Mouse (Mus musculus): ENCODE results near the gene Cbfb.
A peak's percentile ranks its signal among the peaks of the same experiment; 100 is the strongest.
"Not testable (repeated sequence)": the region's sequence is repeated elsewhere in the genome, so short reads cannot be mapped to it uniquely, and the experiment has no call there.

Gene Cbfb

GRCm38 (mm10) chr8:105170381-105171115 lies at the start of gene Cbfb:
Gene Cbfb, plus strand, starts transcription at chr8:105170674.
- DNase-seq = peak; percentile 91

- no peak for DNase-seq
Observed at GRCm38 (mm10) chr8:105129864-105130263, 40.6 kb upstream of the Cbfb start.

GRCm38 (mm10) chr8:105131509-105131908 lies 39.0 kb upstream of the Cbfb start, which contains the start of gene Ces4a:
Gene Ces4a, plus strand, starts transcription at chr8:105131800.
- DNase-seq = no peak

DNA sequence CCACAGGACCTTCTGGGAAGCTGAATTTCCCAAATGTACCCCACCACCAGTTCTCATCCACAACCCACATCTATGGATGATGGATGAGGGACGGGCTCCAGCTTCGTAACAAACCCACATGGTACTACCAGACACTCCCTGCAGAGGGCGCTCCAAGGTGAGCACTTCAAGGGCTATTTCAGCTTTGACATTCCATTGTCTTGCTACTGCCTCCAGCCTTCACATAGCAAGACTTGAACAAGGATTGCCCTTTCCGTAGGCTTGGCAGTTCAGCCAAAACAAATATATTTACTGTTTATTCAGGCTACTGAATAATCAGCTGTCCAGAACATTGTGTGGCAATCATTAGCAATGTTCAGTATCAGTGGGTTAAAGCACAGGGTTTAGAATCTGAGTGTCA lies 32.1 kb upstream of the Cbfb start:
- peak; percentile 63 for DNase-seq

- DNase-seq = peak; percentile 12
Observed at GRCm38 (mm10) chr8:105142395-105142794, 28.1 kb upstream of the Cbfb start.

DNA sequence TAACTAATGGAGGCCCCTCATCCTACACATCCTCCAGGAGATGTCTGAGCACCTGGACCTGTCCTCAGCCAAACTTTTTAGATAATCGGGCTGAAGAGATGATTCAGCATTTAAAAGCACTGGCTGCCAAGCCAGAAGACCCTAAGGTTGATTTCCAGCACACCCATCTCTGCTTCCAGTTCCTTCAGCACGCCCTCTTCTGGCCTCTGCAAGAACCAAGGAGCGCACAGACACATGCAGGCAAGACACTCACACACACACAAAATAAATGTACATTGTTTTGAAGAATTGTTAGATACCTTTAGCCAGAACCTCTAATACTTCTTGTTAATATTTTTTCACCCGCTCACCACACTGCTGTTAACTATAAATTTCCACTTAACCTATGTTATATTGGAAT lies 18.8 kb upstream of the Cbfb start:
- no peak for DNase-seq

DNA sequence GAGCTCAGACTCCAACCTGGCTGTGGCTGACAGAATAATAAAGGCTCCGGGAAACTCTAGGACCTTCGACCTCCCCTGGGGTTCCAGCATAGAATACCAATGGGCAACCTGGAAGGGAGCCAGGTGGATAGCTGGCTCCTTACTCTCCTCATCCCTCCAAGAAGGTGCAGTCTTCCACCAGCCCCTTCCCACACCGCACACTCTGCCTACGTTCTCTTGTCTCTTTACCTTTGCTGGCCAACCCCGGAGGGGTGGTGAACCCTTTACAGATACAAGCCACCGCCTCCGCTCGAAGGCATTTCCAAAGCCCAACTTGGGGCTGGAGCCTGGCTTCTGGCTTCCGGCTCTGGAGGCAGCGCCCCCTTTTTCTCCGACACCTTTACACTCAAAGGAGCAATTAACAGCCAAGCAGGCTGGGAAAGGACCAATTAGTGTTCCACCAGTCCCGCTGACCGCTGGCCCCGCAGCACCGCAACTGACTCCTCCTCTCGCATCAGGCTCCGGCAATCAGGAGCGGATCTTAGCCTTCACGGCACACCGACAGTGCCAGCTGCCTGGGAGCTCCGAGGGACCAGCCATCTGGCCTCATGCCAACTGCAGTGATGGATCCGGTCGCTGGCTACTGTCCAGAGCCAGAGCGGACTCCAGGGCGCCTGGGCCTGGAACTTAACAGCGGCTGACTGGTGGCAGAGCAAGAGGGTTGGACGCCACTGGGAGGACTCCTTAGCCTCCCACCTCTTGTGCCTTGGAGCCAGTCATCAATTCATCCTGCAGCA lies 17.7 kb upstream of the Cbfb start:
- peak; percentile 52 for DNase-seq

DNA sequence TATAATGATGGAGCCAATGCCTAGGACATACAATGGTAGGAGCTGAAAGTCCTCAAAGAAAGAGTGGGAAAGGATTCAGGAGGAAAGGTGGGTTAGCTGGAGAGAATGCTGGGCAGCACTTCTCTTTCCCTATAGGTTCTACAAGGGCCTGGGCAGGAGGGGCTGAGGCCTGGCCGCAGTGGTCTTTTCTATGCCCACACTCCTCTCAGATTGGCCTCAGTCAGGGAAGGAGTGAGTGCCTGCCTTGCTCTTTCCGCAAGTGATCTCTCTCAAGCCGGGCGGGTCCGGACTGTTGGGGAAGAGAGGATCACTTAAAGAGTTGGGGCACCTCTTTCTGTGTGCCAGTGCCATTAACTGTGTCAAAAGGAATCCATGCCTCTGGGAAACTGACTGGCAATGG lies 16.2 kb upstream of the Cbfb start:
- no peak for DNase-seq

- no peak for DNase-seq
Observed at GRCm38 (mm10) chr8:105155091-105155745, 15.3 kb upstream of the Cbfb start.

DNA sequence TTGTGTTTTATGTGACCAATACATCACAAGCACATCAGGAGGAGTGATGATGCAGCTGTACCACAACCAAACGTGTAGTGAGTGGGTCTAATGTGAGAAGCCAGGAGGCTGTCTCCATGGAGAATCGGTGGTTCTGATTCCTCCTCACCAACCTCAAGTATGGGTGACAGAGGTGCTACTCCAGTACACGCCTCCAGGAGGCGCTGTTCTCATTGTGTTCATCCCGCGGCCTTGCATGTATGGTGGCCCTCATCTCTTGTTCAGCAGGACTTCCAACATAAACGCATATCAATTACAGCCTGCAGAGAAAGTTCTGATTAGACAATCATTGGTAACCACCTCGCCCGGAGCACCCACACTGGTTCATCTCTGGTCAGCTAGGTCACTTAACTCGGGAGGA lies 12.9 kb upstream of the Cbfb start:
- peak; percentile 46 for DNase-seq

DNA sequence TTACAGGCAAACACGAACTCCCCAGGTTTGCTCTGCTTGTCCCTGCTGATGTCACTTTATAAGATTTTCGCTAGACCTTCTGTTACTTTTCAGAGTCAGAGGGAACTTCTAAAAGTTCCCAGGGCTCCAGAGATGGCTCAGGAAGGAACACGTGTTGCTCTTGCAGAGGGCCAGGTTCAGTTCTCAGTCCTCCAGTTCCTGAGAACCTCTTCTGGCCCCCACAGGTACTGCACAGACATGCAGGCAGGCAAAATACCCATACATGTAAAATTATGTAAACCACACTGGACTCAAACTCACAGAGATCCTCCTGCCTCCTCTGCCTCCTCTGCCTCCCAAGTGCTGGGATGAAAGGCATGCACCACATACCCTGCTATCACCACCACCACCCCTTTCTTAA lies 12.4 kb upstream of the Cbfb start:
- no peak for DNase-seq

DNA sequence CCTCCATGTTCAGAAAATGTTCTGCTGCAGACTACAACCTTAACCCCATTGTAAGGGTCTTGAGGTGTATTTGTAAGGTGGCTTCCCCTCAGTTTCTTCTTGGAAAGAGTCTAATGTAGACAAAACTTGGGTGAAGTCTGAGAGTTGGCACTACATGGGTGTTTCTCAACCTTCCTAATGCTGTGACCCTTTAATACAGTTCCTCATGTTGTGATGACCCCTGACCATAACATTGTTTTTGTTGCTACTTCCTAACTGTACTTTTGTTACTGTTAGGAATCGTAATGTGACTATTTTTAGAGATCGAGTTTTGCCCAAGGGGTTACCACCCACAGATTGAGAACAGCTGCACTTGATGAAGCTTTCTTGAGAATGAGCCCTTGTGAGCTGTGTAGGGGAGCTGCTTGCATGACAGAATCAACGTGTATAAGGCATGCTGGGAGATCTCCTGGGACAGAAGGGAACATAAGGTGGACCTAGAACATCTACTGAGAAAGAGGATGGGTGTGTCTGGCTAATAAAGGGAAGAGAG lies 9.3 kb upstream of the Cbfb start:
- no peak for DNase-seq

DNA sequence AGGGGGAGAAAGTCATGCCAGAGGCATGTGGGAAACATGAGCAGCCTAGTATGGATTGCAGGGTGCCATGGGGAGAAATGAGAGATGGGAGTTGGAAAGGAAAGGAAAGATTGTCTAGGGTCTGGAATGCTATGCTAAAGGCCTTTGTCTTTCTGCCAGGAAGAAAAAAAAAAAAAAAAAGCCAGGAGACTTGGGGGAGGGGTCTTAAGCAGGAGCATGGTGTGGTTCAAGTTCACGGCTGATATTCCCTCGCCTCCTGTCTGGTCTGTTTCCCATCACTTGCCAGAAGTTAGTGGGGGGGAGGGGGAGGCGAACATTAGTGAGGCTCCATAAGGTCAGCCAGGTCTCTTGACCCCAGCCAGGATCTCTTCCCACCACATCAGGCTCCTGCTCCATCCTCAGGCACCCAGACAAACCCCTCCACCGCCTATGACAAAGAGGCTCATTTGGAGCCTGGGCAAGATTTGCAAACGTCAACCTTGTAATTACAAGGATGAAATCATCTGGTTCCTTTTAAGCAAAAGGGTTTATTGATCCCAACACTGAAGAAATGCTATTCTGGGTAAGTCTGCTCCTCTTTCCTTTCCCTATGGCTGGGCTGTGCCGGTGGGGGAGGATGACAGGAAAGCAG lies 6.1 kb upstream of the Cbfb start:
- peak; percentile 14 for DNase-seq

DNA sequence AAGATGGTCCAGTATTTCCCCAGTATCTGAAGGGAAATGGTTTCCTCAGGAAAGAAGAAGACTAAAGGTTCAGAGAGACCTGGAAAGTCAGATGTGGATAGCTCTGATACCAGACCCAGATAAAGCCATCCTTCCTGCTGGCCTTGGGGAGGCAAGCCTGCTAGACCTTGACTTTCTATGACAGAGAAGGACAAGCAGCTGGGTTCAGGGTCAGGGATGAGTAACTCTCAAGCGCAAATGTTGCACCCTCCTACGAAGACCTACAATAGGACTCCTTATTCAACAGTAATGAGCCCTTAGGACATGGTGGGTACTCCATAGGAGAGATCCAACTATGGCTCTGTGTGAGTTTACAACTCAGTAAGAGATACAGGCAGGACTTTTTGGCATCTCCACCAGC lies 5.3 kb upstream of the Cbfb start:
- DNase-seq = no peak

DNA sequence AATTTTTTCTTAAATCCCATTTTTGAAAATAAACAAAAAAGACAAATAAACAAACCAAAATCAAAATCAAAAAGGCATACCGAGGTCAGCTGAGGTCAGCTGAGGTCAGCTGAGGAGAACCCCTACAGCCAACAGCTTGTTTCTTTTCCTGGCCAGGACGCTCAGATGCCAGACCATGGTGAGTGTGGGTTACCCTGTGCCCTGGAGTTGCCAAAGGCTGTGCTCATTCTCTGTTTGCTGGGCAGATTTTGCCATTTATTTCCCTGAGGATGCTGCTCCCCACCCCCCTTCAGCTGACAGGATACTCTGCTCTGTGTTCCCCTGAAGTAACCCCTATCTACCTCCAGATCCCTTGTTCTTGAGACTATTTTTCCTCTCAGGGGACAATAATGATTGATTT lies 3.4 kb upstream of the Cbfb start:
- DNase-seq = no peak

GRCm38 (mm10) chr8:105169582-105169981 lies 892 bp upstream of the Cbfb start:
- no peak for DNase-seq

DNA sequence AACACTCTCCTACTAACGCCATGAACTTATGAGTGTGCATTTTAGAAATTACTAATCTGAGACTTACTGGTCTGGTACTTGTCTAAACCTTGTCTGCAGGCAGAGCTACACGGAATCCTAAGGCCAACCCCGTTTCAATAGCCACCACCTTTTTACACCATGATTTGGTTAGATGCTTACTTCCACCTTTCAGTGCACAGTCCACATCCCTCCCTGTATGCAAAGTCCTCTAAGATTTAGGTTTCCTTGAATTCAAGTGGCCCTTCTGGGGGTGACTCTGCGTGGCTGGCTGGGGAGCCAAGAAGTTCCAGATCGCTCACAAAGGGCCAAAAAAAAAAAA lies 463 bp upstream of the Cbfb start:
- no peak for DNase-seq

GRCm38 (mm10) chr8:105171116-105172002 lies 885 bp downstream of the Cbfb start:
- DNase-seq = peak; percentile 51

DNA sequence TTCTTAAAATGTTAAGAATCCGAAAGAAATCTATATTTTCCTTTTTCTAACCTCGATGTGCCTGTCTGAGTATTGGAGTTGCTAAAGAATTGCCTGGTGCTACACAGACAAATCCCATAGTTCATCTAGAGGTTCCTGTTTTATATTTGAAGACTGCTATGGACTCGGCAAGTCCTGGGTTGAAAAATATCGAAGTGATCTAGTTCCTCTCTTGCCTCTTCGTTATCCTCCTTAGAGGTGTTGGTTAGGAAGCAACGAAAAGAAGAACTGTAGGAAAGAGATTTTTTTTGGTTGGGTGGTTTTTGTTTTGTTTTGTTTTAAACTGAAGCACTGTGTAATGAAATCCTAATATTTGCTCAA lies 1.5 kb downstream of the Cbfb start:
- DNase-seq = no peak

- not testable (repeated sequence) for DNase-seq
Observed at GRCm38 (mm10) chr8:105175287-105175686, 4.8 kb downstream of the Cbfb start.

GRCm38 (mm10) chr8:105178211-105178800 lies 7.8 kb downstream of the Cbfb start:
- no peak for DNase-seq

GRCm38 (mm10) chr8:105182201-105182600 lies 11.7 kb downstream of the Cbfb start:
- DNase-seq = no peak

Data from liver (tissue).